Comparison of ENCODE assay signal across 19 mouse cellular contexts in the genomic region with DNA sequence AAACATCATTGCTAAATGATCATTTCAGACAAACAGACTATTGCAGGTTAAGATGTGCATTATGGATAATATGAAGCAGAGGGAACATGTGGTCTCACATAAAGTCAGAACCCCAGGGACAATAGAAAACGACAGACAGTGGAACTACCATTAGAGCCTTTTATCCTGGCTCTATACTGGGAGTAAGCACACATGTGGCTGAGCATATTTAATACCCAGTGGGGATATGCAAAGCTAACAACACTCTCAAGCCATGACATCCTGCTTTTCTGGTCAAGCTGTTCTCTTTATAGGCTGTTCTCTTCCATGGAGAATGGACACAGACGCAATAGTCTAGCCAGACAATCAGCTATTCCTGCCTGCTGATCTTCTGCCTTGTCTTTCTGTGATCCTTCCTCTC.
DNase-seq lines count a peak whose midpoint lies in the region; ATAC-seq lines count a peak whose summit lies in the region.
"Had no signal": no experiment of that assay in that cellular context is flagged by ENCODE, and none has a peak within 500 bp of the region (broad histone marks: within the 10 kb centered on the region; RNA-seq: fewer than 3 reads in every experiment).

No protein-coding gene starts in this region.

- H3K27ac ChIP-seq in midbrain, embryonic 11.5 days (ENCODE audit: low read depth, low read length): no peak overlapping the region
- no peak overlapping the region for H3K27ac ChIP-seq in midbrain, embryonic 10.5 days (replicated peaks)
- no peak overlapping the region for H3K27ac ChIP-seq in neural tube, embryonic 12.5 days
- H3K27ac ChIP-seq: embryonic facial prominence, embryonic 15.5 days; forebrain, embryonic 10.5 days; gastrocnemius, adult 2 months; hindbrain, embryonic 15.5 days had no signal

- H3K4me2 ChIP-seq in midbrain, embryonic 11.5 days: no peak overlapping the region
- H3K4me2 ChIP-seq in neural tube, embryonic 12.5 days (replicated peaks): no peak overlapping the region
- H3K4me2 ChIP-seq: embryonic facial prominence, embryonic 15.5 days; heart, embryonic 12.5 days; hindbrain, embryonic 15.5 days had no signal

- no peak overlapping the region for H3K9ac ChIP-seq in midbrain, embryonic 11.5 days (ENCODE audit: low read length)
- no peak overlapping the region for H3K9ac ChIP-seq in neural tube, embryonic 12.5 days
- H3K9ac ChIP-seq: embryonic facial prominence, embryonic 15.5 days; heart, embryonic 12.5 days; hindbrain, embryonic 15.5 days had no signal

- H3K36me3 ChIP-seq in midbrain, embryonic 11.5 days (ENCODE audit: control insufficient read depth, insufficient read depth, low read length): no peaks in the 10 kb centered on the region
- no peaks in the 10 kb centered on the region for H3K36me3 ChIP-seq in midbrain, embryonic 10.5 days
- H3K36me3 ChIP-seq in neural tube, embryonic 12.5 days: no peaks in the 10 kb centered on the region
- H3K36me3 ChIP-seq: embryonic facial prominence, embryonic 15.5 days; forebrain, embryonic 10.5 days; heart, embryonic 12.5 days; hindbrain, embryonic 15.5 days had no signal

- no peak for DNase-seq in midbrain, embryonic 11.5 days (ENCODE audit: low spot score, missing footprints)
- no peak for DNase-seq in midbrain, embryonic 10.5 days (ENCODE audit: low spot score)
- DNase-seq in neural tube, embryonic 10.5 days (ENCODE audit: extremely low spot score, low spot score): no peak
- peak; percentile 2 for DNase-seq in mesoderm, embryonic 11.5 days (ENCODE audit: low read depth, low spot score)
- DNase-seq in cerebellum, adult 8-10 months: no peak
- DNase-seq: adrenal gland, adult 2 months; adrenal gland, postnatal 25 days; cerebellum, adult 2 months; cerebellum, postnatal 14 days; embryo, embryonic 11 days; gastrocnemius, adult 2 months; gastrocnemius, postnatal 25 days had no signal

- whole genome bisulfite sequencing in midbrain, embryonic 11.5 days: 66% methylated on average over 2 of the region's 2 CpGs
- 89% methylated on average over 2 of the region's 2 CpGs for WGBS in midbrain, embryonic 10.5 days
- 48% methylated on average over 2 of the region's 2 CpGs for WGBS in neural tube, embryonic 12.5 days

- no peaks in the 10 kb centered on the region for H3K9me3 ChIP-seq in midbrain, embryonic 11.5 days (ENCODE audit: control insufficient read depth, low read length)
- no peaks in the 10 kb centered on the region for H3K9me3 ChIP-seq in midbrain, embryonic 10.5 days (replicated peaks)
- no peaks in the 10 kb centered on the region for H3K9me3 ChIP-seq in neural tube, embryonic 12.5 days
- H3K9me3 ChIP-seq: embryonic facial prominence, embryonic 15.5 days; forebrain, embryonic 10.5 days; heart, embryonic 12.5 days; hindbrain, embryonic 15.5 days had no signal

- no peak overlapping the region for H3K4me3 ChIP-seq in midbrain, embryonic 11.5 days (ENCODE audit: low read depth, low read length)
- no peak overlapping the region for H3K4me3 ChIP-seq in midbrain, embryonic 10.5 days
- H3K4me3 ChIP-seq in neural tube, embryonic 12.5 days: no peak overlapping the region
- H3K4me3 ChIP-seq: embryonic facial prominence, embryonic 15.5 days; erythroblast, embryonic 14.5 days; forebrain, embryonic 10.5 days; gastrocnemius, adult 2 months; heart, embryonic 12.5 days; hindbrain, embryonic 15.5 days had no signal

- ATAC-seq in midbrain, embryonic 11.5 days (ENCODE audit: low FRiP score): 0 out of 2 replicates have a peak, but pooled peaks have one; percentile 27
- ATAC-seq in neural tube, embryonic 12.5 days (ENCODE audit: low FRiP score, low read depth): peak; percentile 65; the same call in 1 of the 2 replicates
- ATAC-seq: forebrain, embryonic 14.5 days had no signal

- no peaks in the 10 kb centered on the region for H3K27me3 ChIP-seq in midbrain, embryonic 11.5 days (ENCODE audit: control insufficient read depth, insufficient read depth, low read length)
- no peaks in the 10 kb centered on the region for H3K27me3 ChIP-seq in midbrain, embryonic 10.5 days (ENCODE audit: low read depth, poor library complexity, severe bottlenecking)
- no peaks in the 10 kb centered on the region for H3K27me3 ChIP-seq in neural tube, embryonic 12.5 days (replicated peaks)
- H3K27me3 ChIP-seq: embryonic facial prominence, embryonic 15.5 days; heart, embryonic 12.5 days; hindbrain, embryonic 15.5 days had no signal

- no peaks in the 10 kb centered on the region for H3K4me1 ChIP-seq in midbrain, embryonic 11.5 days (ENCODE audit: control insufficient read depth, insufficient read depth, low read length)
- H3K4me1 ChIP-seq in midbrain, embryonic 10.5 days: no peaks in the 10 kb centered on the region
- H3K4me1 ChIP-seq in neural tube, embryonic 12.5 days: no peaks in the 10 kb centered on the region
- H3K4me1 ChIP-seq: embryonic facial prominence, embryonic 15.5 days; forebrain, embryonic 10.5 days; heart, embryonic 12.5 days; hindbrain, embryonic 15.5 days had no signal
